Mouse (Mus musculus) hindbrain, embryonic 15.5 days (tissue): ENCODE results near the gene Ntm. TPM values are rescaled to one million over a fixed set of nuclear protein-coding genes. Genes with fewer than 3 reads are reported as not detected.
A peak's percentile ranks its signal among the peaks of the same experiment; 100 is the strongest.

Experiments
- ATAC-seq: fragments of 200-750 bp; cut with Nextera tagmentation; 2 replicates; pipeline ENCODE4 v1.8.0; 2017; ENCODE audit warnings: low read depth, moderate number of reproducible peaks, moderate TSS enrichment; ENCODE audit not compliant: low FRiP score
- H3K27ac ChIP-seq: fragments of 300-500 bp; sonication (generic); replicated peaks from 2 replicates; pipeline ENCODE4 v1.5.1; 2015; ENCODE audit warnings: mild to moderate bottlenecking, inconsistent platforms
- H3K27me3 ChIP-seq: fragments of 300-500 bp; sonication (generic); 2 replicates; pipeline ENCODE4 v1.6.1; 2015; ENCODE audit warnings: control low read depth, inconsistent platforms
- H3K36me3 ChIP-seq: fragments of 300-500 bp; sonication (generic); 2 replicates; pipeline ENCODE4 v1.6.1; 2015; ENCODE audit warnings: control low read depth, inconsistent platforms
- H3K4me1 ChIP-seq: fragments of 300-500 bp; sonication (generic); replicated peaks from 2 replicates; pipeline ENCODE4 v1.6.1; 2015; ENCODE audit warnings: control low read depth, inconsistent platforms
- H3K4me2 ChIP-seq: fragments of 300-500 bp; sonication (generic); 2 replicates; pipeline ENCODE4 v1.6.1; 2015; ENCODE audit warnings: moderate library complexity, mild to moderate bottlenecking, inconsistent platforms
- H3K4me3 ChIP-seq: fragments of 300-500 bp; sonication (generic); 2 replicates; pipeline ENCODE4 v1.5.1; 2015; ENCODE audit warnings: mild to moderate bottlenecking, inconsistent platforms
- H3K9ac ChIP-seq: fragments of 300-500 bp; sonication (generic); 2 replicates; pipeline ENCODE4 v1.6.1; 2015; ENCODE audit warnings: inconsistent platforms
- H3K9me3 ChIP-seq: fragments of 300-500 bp; sonication (generic); 2 replicates; pipeline ENCODE4 v1.6.1; 2016; ENCODE audit warnings: control low read depth, inconsistent platforms
- WGBS: fragments of 180-500 bp; shearing (Covaris S2); methylation state at CpG from one replicate; pipeline ENCODE4 v1.1.7; 2015; 5-methylcytosine and 5-hydroxymethylcytosine counted together
- polyA plus RNA-seq: library from polyadenylated mRNA; unstranded; fragments of >200 nt; fragmentation: Nextera tagmentation; extraction: Ambion mirVana; gene quantifications from 2 replicates; pipeline ENCODE4 v1.2.1, GENCODE M21; 2015

The Ntm gene
- polyA plus RNA-seq, 1 experiment from 2014 or later = 250 TPM

- WGBS = 34% methylated on average over 3 of the region's 3 CpGs
- no peak overlapping the region for H3K4me2 ChIP-seq
- no peak overlapping the region for H3K9ac ChIP-seq
- ATAC-seq = no peak
- H3K9me3 ChIP-seq = no peaks in the 10 kb centered on the region
- no peaks in the 10 kb centered on the region for H3K4me1 ChIP-seq
- H3K27me3 ChIP-seq = no peaks in the 10 kb centered on the region
- no peak overlapping the region for H3K27ac ChIP-seq
- H3K4me3 ChIP-seq = no peak overlapping the region
- no peaks in the 10 kb centered on the region for H3K36me3 ChIP-seq
Measured at GRCm38 (mm10) chr9:29736031-29736430, 226.9 kb downstream of the Ntm start.

GRCm38 (mm10) chr9:29732895-29733294 lies 230.0 kb downstream of the Ntm start:
- Histone ChIP-seq H3K9ac (no peak overlapping the region), H3K36me3 (no peaks in the 10 kb centered on the region), H3K9me3 (no peaks in the 10 kb centered on the region), H3K4me2 (no peak overlapping the region), H3K4me3 (no peak overlapping the region), H3K27me3 (no peaks in the 10 kb centered on the region), H3K4me1 (peaks cover 11% of the 10 kb centered on the region), H3K27ac (no peak overlapping the region)
- 73% methylated on average over 3 of the region's 3 CpGs for WGBS
- ATAC-seq = no peak

GRCm38 (mm10) chr9:29731672-29732071 lies 231.3 kb downstream of the Ntm start:
- Histone ChIP-seq H3K27ac (no peak overlapping the region), H3K4me1 (peaks cover 21% of the 10 kb centered on the region), H3K4me3 (no peak overlapping the region), H3K9ac (no peak overlapping the region), H3K27me3 (no peaks in the 10 kb centered on the region), H3K36me3 (no peaks in the 10 kb centered on the region), H3K4me2 (no peak overlapping the region), H3K9me3 (no peaks in the 10 kb centered on the region)
- ATAC-seq = no peak
- WGBS = 67% methylated on average over 3 of the region's 3 CpGs

- 36% methylated on average over 19 of the region's 19 CpGs for WGBS
- Histone ChIP-seq H3K4me2 (peak overlapping the region; percentile 20; the same call in 1 of the 2 replicates), H3K27me3 (no peaks in the 10 kb centered on the region), H3K27ac (peak overlapping the region; percentile 50), H3K4me1 (peaks cover 32% of the 10 kb centered on the region), H3K36me3 (no peaks in the 10 kb centered on the region), H3K4me3 (no peak overlapping the region), H3K9me3 (no peaks in the 10 kb centered on the region), H3K9ac (no peak overlapping the region)
- peak; percentile 51; the same call in 1 of the 2 replicates for ATAC-seq
Measured at GRCm38 (mm10) chr9:29727540-29728432, 235.2 kb downstream of the Ntm start.

GRCm38 (mm10) chr9:29721461-29721860 lies 241.5 kb downstream of the Ntm start:
- Histone ChIP-seq H3K27ac (no peak overlapping the region), H3K9me3 (no peaks in the 10 kb centered on the region)

GRCm38 (mm10) chr9:29716795-29717194 lies 246.1 kb downstream of the Ntm start:
- Histone ChIP-seq H3K27me3 (no peaks in the 10 kb centered on the region), H3K9ac (no peak overlapping the region), H3K36me3 (no peaks in the 10 kb centered on the region), H3K9me3 (no peaks in the 10 kb centered on the region), H3K4me3 (no peak overlapping the region), H3K27ac (no peak overlapping the region), H3K4me1 (peaks cover 4% of the 10 kb centered on the region; the same call in 1 of the 2 replicates), H3K4me2 (no peak overlapping the region)
- WGBS = 53% methylated on average over 2 of the region's 2 CpGs
- ATAC-seq = no peak

More at GRCm38 (mm10) chr9:29721461-29721860, 241.5 kb downstream of the Ntm start:
- Histone ChIP-seq H3K4me2 (no peak overlapping the region), H3K4me1 (peaks cover 11% of the 10 kb centered on the region), H3K9ac (no peak overlapping the region), H3K4me3 (no peak overlapping the region), H3K27me3 (no peaks in the 10 kb centered on the region), H3K36me3 (no peaks in the 10 kb centered on the region)
- ATAC-seq = no peak
- WGBS = 44% methylated on average over 1 of the region's 1 CpGs

- no peak overlapping the region for H3K4me3 ChIP-seq
- no peaks in the 10 kb centered on the region for H3K4me1 ChIP-seq
- H3K9me3 ChIP-seq = no peaks in the 10 kb centered on the region
- H3K9ac ChIP-seq = no peak overlapping the region
- 84% methylated on average over 4 of the region's 4 CpGs for WGBS
- H3K4me2 ChIP-seq = no peak overlapping the region
- ATAC-seq = no peak
- H3K27me3 ChIP-seq = no peaks in the 10 kb centered on the region
- H3K36me3 ChIP-seq = no peaks in the 10 kb centered on the region
- H3K27ac ChIP-seq = no peak overlapping the region
Measured at GRCm38 (mm10) chr9:29698276-29698675, 264.7 kb downstream of the Ntm start.

GRCm38 (mm10) chr9:29694151-29694550 lies 268.8 kb downstream of the Ntm start:
- H3K9ac ChIP-seq = no peak overlapping the region
- H3K27me3 ChIP-seq = no peaks in the 10 kb centered on the region
- H3K9me3 ChIP-seq = no peaks in the 10 kb centered on the region
- H3K4me1 ChIP-seq = peaks cover 8% of the 10 kb centered on the region
- H3K4me2 ChIP-seq = no peak overlapping the region
- H3K36me3 ChIP-seq = no peaks in the 10 kb centered on the region
- H3K4me3 ChIP-seq = no peak overlapping the region
- WGBS = 32% methylated on average over 2 of the region's 2 CpGs
- ATAC-seq = no peak
- H3K27ac ChIP-seq = no peak overlapping the region

GRCm38 (mm10) chr9:29691186-29691855 lies 271.6 kb downstream of the Ntm start:
- ATAC-seq = no peak
- H3K4me2 ChIP-seq = no peak overlapping the region
- no peak overlapping the region for H3K9ac ChIP-seq
- H3K27me3 ChIP-seq = no peaks in the 10 kb centered on the region
- H3K4me3 ChIP-seq = no peak overlapping the region
- no peak overlapping the region for H3K27ac ChIP-seq
- no peaks in the 10 kb centered on the region for H3K36me3 ChIP-seq
- peaks cover 8% of the 10 kb centered on the region for H3K4me1 ChIP-seq
- 55% methylated on average over 5 of the region's 5 CpGs for WGBS
- H3K9me3 ChIP-seq = no peaks in the 10 kb centered on the region

- Histone ChIP-seq H3K4me2 (no peak overlapping the region), H3K27ac (no peak overlapping the region), H3K9me3 (no peaks in the 10 kb centered on the region), H3K4me1 (peaks cover 9% of the 10 kb centered on the region), H3K9ac (no peak overlapping the region), H3K36me3 (no peaks in the 10 kb centered on the region), H3K4me3 (no peak overlapping the region), H3K27me3 (no peaks in the 10 kb centered on the region)
- WGBS = 64% methylated on average over 6 of the region's 6 CpGs
- no peak for ATAC-seq
Measured at GRCm38 (mm10) chr9:29682224-29682623, 280.7 kb downstream of the Ntm start.

GRCm38 (mm10) chr9:29680677-29681076 lies 282.3 kb downstream of the Ntm start:
- Histone ChIP-seq H3K27ac (no peak overlapping the region), H3K36me3 (no peaks in the 10 kb centered on the region), H3K9ac (no peak overlapping the region), H3K27me3 (no peaks in the 10 kb centered on the region), H3K4me3 (no peak overlapping the region), H3K4me1 (peaks cover 9% of the 10 kb centered on the region), H3K9me3 (no peaks in the 10 kb centered on the region), H3K4me2 (no peak overlapping the region)
- no peak for ATAC-seq
- WGBS = 17% methylated on average over 5 of the region's 5 CpGs

- H3K9ac ChIP-seq = no peak overlapping the region
- no peaks in the 10 kb centered on the region for H3K27me3 ChIP-seq
- no peak overlapping the region for H3K27ac ChIP-seq
- no peaks in the 10 kb centered on the region for H3K9me3 ChIP-seq
- ATAC-seq = no peak
- WGBS = 52% methylated on average over 8 of the region's 8 CpGs
- peaks cover 8% of the 10 kb centered on the region for H3K4me1 ChIP-seq
- H3K4me3 ChIP-seq = no peak overlapping the region
- H3K36me3 ChIP-seq = no peaks in the 10 kb centered on the region
- H3K4me2 ChIP-seq = no peak overlapping the region
Measured at GRCm38 (mm10) chr9:29673911-29674310, 289.0 kb downstream of the Ntm start.
